ENCODE assay signal across 12 mouse cellular contexts in the genomic region with DNA sequence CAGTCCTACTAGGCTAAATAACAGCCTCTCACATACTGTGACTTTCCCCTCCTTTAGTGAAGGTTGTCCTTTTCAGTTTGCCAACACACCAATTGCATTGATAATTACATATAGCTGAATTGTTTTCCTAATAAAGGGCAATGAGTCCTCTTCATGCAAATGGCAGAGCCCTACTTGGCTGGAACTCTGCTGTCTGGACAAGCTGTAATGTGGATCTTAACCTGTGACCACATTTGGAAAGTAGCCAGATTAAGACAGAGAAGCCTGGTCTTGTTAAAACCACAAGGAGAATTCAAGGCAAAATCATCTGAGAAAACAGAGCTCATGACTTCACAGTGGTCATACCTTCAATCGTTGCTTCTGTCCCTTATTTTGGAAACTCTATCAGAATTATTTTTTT.
A peak's percentile ranks its signal among the peaks of the same experiment; 100 is the strongest.
DNase-seq lines count a peak whose midpoint lies in the region; TF ChIP-seq lines count a peak whose summit lies in the region.
"Had no signal": no experiment of that assay in that cellular context is flagged by ENCODE, and none has a peak within 500 bp of the region (broad histone marks: within the 10 kb centered on the region; RNA-seq: fewer than 3 reads in every experiment).

No protein-coding gene starts in this region.

- TF ChIP-seq EP300 in heart, adult 2 months (IDR thresholded peaks at IDR 0.05; ENCODE audit: insufficient read depth, low read depth, low read length): no peak

- H3K9ac ChIP-seq in heart, adult 2 months (ENCODE audit: low read depth, low read length): no peak overlapping the region
- no peak overlapping the region for H3K9ac ChIP-seq in liver, adult 2 months (ENCODE audit: low read depth, low read length)
- H3K9ac ChIP-seq: forebrain, embryonic 13.5 days; midbrain, embryonic 13.5 days had no signal

- 31% methylated on average over 1 of the region's 1 CpGs for WGBS in heart, adult 2 months
- 70% methylated on average over 1 of the region's 1 CpGs for WGBS in liver, adult 2 months

- no peak for DNase-seq in heart, adult 2 months
- no peak for DNase-seq in heart, postnatal 4 days
- peak; percentile 83 for DNase-seq in liver, adult 2 months (ENCODE audit: extremely low read depth, low read depth, low spot score)
- DNase-seq in liver (no peak), NIH3T3 (ENCODE audit: low read depth) (peak; percentile 52)
- peak; percentile 28 for DNase-seq in skeletal muscle tissue, adult 2 months (ENCODE audit: low read depth, low spot score)
- DNase-seq in layer of hippocampus, adult 18-20 months (ENCODE audit: low spot score in 2 of 2): no peak
- DNase-seq: cerebellum, adult 2 months; thymus, postnatal 4 days had no signal

- intact Hi-C loops in heart, adult 2 months (cut with DNase I): no loop called here

- H3K79me2 ChIP-seq in heart, adult 2 months (replicated peaks; ENCODE audit: control insufficient read depth, insufficient read depth, low read length): no peaks in the 10 kb centered on the region
- H3K79me2 ChIP-seq in liver, adult 2 months (ENCODE audit: control insufficient read depth, insufficient read depth, low read length): no peaks in the 10 kb centered on the region

- TF ChIP-seq POLR2A in heart, adult 2 months (IDR thresholded peaks at IDR 0.05; ENCODE audit: insufficient read depth, low read depth, low read length): no peak
- no peak for TF ChIP-seq POLR2A in liver, adult 2 months (IDR thresholded peaks at IDR 0.05; ENCODE audit: extremely low read depth, insufficient read depth, low read length)

- H3K27me3 ChIP-seq in heart, adult 2 months (ENCODE audit: control insufficient read depth, insufficient read depth, low read length): no peaks in the 10 kb centered on the region
- H3K27me3 ChIP-seq in liver, adult 2 months (ENCODE audit: control insufficient read depth, insufficient read depth, low read length): no peaks in the 10 kb centered on the region
- H3K27me3 ChIP-seq: forebrain, embryonic 13.5 days; midbrain, embryonic 13.5 days had no signal

- H3K36me3 ChIP-seq in heart, adult 2 months (ENCODE audit: control insufficient read depth, insufficient read depth, low read length): peaks cover 5% of the 10 kb centered on the region
- H3K36me3 ChIP-seq in liver, adult 2 months (ENCODE audit: control insufficient read depth, insufficient read depth, low read length): no peaks in the 10 kb centered on the region
- H3K36me3 ChIP-seq: midbrain, embryonic 13.5 days had no signal

- 0 out of 2 replicates have a peak overlapping the region, but pooled peaks have one; percentile 4 for H3K27ac ChIP-seq in heart, adult 2 months
- H3K27ac ChIP-seq in liver, adult 2 months (replicated peaks; ENCODE audit: insufficient read depth, low read depth, low read length): no peak overlapping the region
- H3K27ac ChIP-seq: forebrain, embryonic 13.5 days; macrophage; midbrain, embryonic 13.5 days had no signal

- H3K4me3 ChIP-seq in heart, adult 2 months: no peak overlapping the region
- H3K4me3 ChIP-seq in liver, adult 2 months (ENCODE audit: insufficient read depth, low read depth, low read length): no peak overlapping the region
- H3K4me3 ChIP-seq: forebrain, embryonic 13.5 days; midbrain, embryonic 13.5 days had no signal

- no peak for TF ChIP-seq CTCF in heart, adult 2 months (IDR thresholded peaks at IDR 0.05)
- no peak for TF ChIP-seq CTCF in liver, adult 2 months (IDR thresholded peaks at IDR 0.05; ENCODE audit: low read depth, low read length)

- 0 out of 2 replicates have a peak, but pooled peaks cover 2% of the 10 kb centered on the region for H3K4me1 ChIP-seq in heart, adult 2 months (ENCODE audit: control insufficient read depth, insufficient read depth, low read length)
- H3K4me1 ChIP-seq in liver, adult 2 months (ENCODE audit: control insufficient read depth, insufficient read depth, low read length): peaks cover 2% of the 10 kb centered on the region; the same call in 1 of the 2 replicates
- H3K4me1 ChIP-seq: forebrain, embryonic 13.5 days; midbrain, embryonic 13.5 days had no signal

Comparison
In these comparisons a context has a peak if more than half of its experiments do, and no peak if none do; other contexts are left out.
1. DNase-seq: peak in liver, adult 2 months (single experiment), NIH3T3 (single experiment) and skeletal muscle tissue, adult 2 months (single experiment); none in heart, adult 2 months (0 of 2), heart, postnatal 4 days (single experiment), liver (single experiment) and layer of hippocampus, adult 18-20 months (0 of 2).